Mouse (Mus musculus): ENCODE measurements around the gene Unc5b. TPM values are rescaled to one million over a fixed set of nuclear protein-coding genes. Genes with fewer than 3 reads are reported as not detected.
"Not testable (repeated sequence)": the region's sequence is repeated elsewhere in the genome, so short reads cannot be mapped to it uniquely, and the experiment has no call there.

Unc5b gene
- polyA plus RNA-seq (2015; fragmentation: Nextera tagmentation; extraction: Ambion mirVana), result 3.8 and 4.3 TPM in 2 replicates

GRCm38 (mm10) chr10:60831379-60831778 is at the start of gene Unc5b:
TSS of gene Unc5b (minus strand) at chr10:60831581.
- H3K36me3 ChIP-seq (ENCODE audit: insufficient read depth, low read length), result no peaks in the 10 kb centered on the region
- DNase-seq (ENCODE audit: low spot score) (peak; percentile 96), ATAC-seq (peak; percentile 98)
- H3K27me3 ChIP-seq (replicated peaks; ENCODE audit: insufficient read depth, low read length), result no peaks in the 10 kb centered on the region
- WGBS, result under 1% methylated on average over 38 of the region's 53 CpGs
- peak within 1 kb of the TSS; percentile 99 for H3K4me2 ChIP-seq (replicated peaks; ENCODE audit: low read depth, low read length)
- H3K4me3 ChIP-seq (ENCODE audit: low read depth, low read length), result peak within 1 kb of the TSS; percentile 65
- TF ChIP-seq CTCF (IDR thresholded peaks at IDR 0.05), result peak; percentile 73
- TF ChIP-seq EP300 (IDR thresholded peaks at IDR 0.05), result no peak
- H3K9me3 ChIP-seq (ENCODE audit: low read length), result no peaks in the 10 kb centered on the region
- H3K9ac ChIP-seq (replicated peaks; ENCODE audit: low read depth), result peak within 1 kb of the TSS; percentile 86
- peaks cover 29% of the 10 kb centered on the region for H3K4me1 ChIP-seq (ENCODE audit: insufficient read depth, low read depth, low read length)
- peak within 1 kb of the TSS; percentile 87 for H3K27ac ChIP-seq (ENCODE audit: low read length)

DNA sequence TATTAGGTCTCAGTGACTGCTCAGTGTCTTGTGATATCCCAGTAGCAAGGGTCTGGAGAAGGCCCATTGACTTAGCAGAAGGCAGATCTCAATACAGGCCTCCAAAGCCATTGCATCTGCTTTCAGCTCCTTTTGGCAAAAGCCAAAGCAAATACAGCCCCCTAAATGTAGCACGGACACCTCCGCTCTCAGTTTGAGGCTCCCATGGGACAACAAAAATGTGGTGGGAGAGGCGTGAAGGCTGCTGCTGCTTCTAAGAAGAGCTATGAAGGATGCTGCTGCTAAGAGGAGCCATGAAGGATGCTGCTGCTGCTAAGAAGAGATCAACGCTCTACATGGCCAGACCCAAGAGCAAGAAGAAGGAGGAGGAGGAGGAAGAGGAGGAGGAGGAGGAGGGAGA is 48.4 kb upstream of the Unc5b start:
- H3K9ac ChIP-seq (replicated peaks; ENCODE audit: low read depth), result no peak overlapping the region
- ATAC-seq (no peak), DNase-seq (ENCODE audit: low spot score) (no peak)
- no peak overlapping the region for H3K27ac ChIP-seq (ENCODE audit: low read length)
- H3K4me2 ChIP-seq (replicated peaks; ENCODE audit: low read depth, low read length), result no peak overlapping the region
- H3K36me3 ChIP-seq (ENCODE audit: insufficient read depth, low read length), result no peaks in the 10 kb centered on the region
- H3K9me3 ChIP-seq (ENCODE audit: low read length), result no peaks in the 10 kb centered on the region
- H3K4me3 ChIP-seq (ENCODE audit: low read depth, low read length), result no peak overlapping the region
- H3K4me1 ChIP-seq (ENCODE audit: insufficient read depth, low read depth, low read length), result no peaks in the 10 kb centered on the region
- H3K27me3 ChIP-seq (replicated peaks; ENCODE audit: insufficient read depth, low read length), result no peaks in the 10 kb centered on the region
- 78% methylated on average over 4 of the region's 4 CpGs for WGBS
- TF ChIP-seq CTCF (IDR thresholded peaks at IDR 0.05), result no peak
- TF ChIP-seq EP300 (IDR thresholded peaks at IDR 0.05), result no peak

DNA sequence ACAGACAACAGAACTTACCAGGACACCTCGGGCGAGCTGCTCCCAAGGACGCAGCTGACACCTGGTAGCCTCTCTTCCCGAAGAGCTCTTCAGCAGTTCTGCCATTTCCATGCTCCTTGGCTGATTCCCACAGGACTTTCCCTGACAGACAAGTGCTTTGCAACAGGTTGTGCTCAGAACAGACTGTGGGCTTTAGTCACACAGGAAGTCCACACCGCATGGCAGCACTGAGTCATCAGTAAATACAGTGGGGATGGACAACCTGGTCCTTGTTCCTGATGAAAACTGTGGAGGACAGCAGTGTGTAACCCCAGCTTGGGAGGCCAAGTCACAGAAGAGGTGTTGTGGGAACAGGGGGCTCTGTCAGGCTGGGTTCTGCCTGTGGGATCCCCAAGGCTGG is 45.7 kb upstream of the Unc5b start:
- Histone ChIP-seq H3K9ac (replicated peaks; ENCODE audit: low read depth) (no peak overlapping the region), H3K4me3 (ENCODE audit: low read depth, low read length) (no peak overlapping the region), H3K4me1 (ENCODE audit: insufficient read depth, low read depth, low read length) (no peaks in the 10 kb centered on the region), H3K27ac (ENCODE audit: low read length) (no peak overlapping the region), H3K9me3 (ENCODE audit: low read length) (no peaks in the 10 kb centered on the region), H3K36me3 (ENCODE audit: insufficient read depth, low read length) (no peaks in the 10 kb centered on the region), H3K27me3 (replicated peaks; ENCODE audit: insufficient read depth, low read length) (no peaks in the 10 kb centered on the region), H3K4me2 (replicated peaks; ENCODE audit: low read depth, low read length) (no peak overlapping the region)
- ATAC-seq (no peak), DNase-seq (ENCODE audit: low spot score) (no peak)
- 88% methylated on average over 5 of the region's 5 CpGs for WGBS
- no peak for TF ChIP-seq CTCF (IDR thresholded peaks at IDR 0.05)
- TF ChIP-seq EP300 (IDR thresholded peaks at IDR 0.05), result no peak

GRCm38 (mm10) chr10:60875011-60875410 is 43.6 kb upstream of the Unc5b start:
- no peaks in the 10 kb centered on the region for H3K4me1 ChIP-seq (ENCODE audit: insufficient read depth, low read depth, low read length)
- DNase-seq (ENCODE audit: low spot score), result no peak
- H3K9ac ChIP-seq (replicated peaks; ENCODE audit: low read depth), result no peak overlapping the region
- 93% methylated on average over 1 of the region's 1 CpGs for whole genome bisulfite sequencing
- no peaks in the 10 kb centered on the region for H3K9me3 ChIP-seq (ENCODE audit: low read length)
- no peak overlapping the region for H3K4me3 ChIP-seq (ENCODE audit: low read depth, low read length)
- no peak for TF ChIP-seq CTCF (IDR thresholded peaks at IDR 0.05)
- no peak for TF ChIP-seq EP300 (IDR thresholded peaks at IDR 0.05)
- ATAC-seq, result no peak
- no peaks in the 10 kb centered on the region for H3K27me3 ChIP-seq (replicated peaks; ENCODE audit: insufficient read depth, low read length)
- H3K4me2 ChIP-seq (replicated peaks; ENCODE audit: low read depth, low read length), result no peak overlapping the region
- no peaks in the 10 kb centered on the region for H3K36me3 ChIP-seq (ENCODE audit: insufficient read depth, low read length)
- no peak overlapping the region for H3K27ac ChIP-seq (ENCODE audit: low read length)

- no peaks in the 10 kb centered on the region for H3K9me3 ChIP-seq (ENCODE audit: low read length)
- H3K4me1 ChIP-seq (ENCODE audit: insufficient read depth, low read depth, low read length), result no peaks in the 10 kb centered on the region
- no peak for DNase-seq (ENCODE audit: low spot score)
- no peaks in the 10 kb centered on the region for H3K36me3 ChIP-seq (ENCODE audit: insufficient read depth, low read length)
- H3K27ac ChIP-seq (ENCODE audit: low read length), result no peak overlapping the region
- ATAC-seq, result no peak
- H3K4me3 ChIP-seq (ENCODE audit: low read depth, low read length), result no peak overlapping the region
- 83% methylated on average over 6 of the region's 6 CpGs for WGBS
- TF ChIP-seq CTCF (IDR thresholded peaks at IDR 0.05), result no peak
- TF ChIP-seq EP300 (IDR thresholded peaks at IDR 0.05), result no peak
- no peak overlapping the region for H3K4me2 ChIP-seq (replicated peaks; ENCODE audit: low read depth, low read length)
- no peaks in the 10 kb centered on the region for H3K27me3 ChIP-seq (replicated peaks; ENCODE audit: insufficient read depth, low read length)
- H3K9ac ChIP-seq (replicated peaks; ENCODE audit: low read depth), result no peak overlapping the region
Measured at GRCm38 (mm10) chr10:60863318-60863717, 31.9 kb upstream of the Unc5b start.

- ATAC-seq (no peak), DNase-seq (ENCODE audit: low spot score) (no peak)
- H3K4me1 ChIP-seq (ENCODE audit: insufficient read depth, low read depth, low read length), result no peaks in the 10 kb centered on the region
- H3K4me3 ChIP-seq (ENCODE audit: low read depth, low read length), result no peak overlapping the region
- no peak overlapping the region for H3K9ac ChIP-seq (replicated peaks; ENCODE audit: low read depth)
- H3K9me3 ChIP-seq (ENCODE audit: low read length), result no peaks in the 10 kb centered on the region
- no peak overlapping the region for H3K4me2 ChIP-seq (replicated peaks; ENCODE audit: low read depth, low read length)
- 57% methylated on average over 25 of the region's 25 CpGs for WGBS
- no peaks in the 10 kb centered on the region for H3K27me3 ChIP-seq (replicated peaks; ENCODE audit: insufficient read depth, low read length)
- H3K36me3 ChIP-seq (ENCODE audit: insufficient read depth, low read length), result no peaks in the 10 kb centered on the region
- H3K27ac ChIP-seq (ENCODE audit: low read length), result no peak overlapping the region
- TF ChIP-seq EP300 (IDR thresholded peaks at IDR 0.05), result no peak
- no peak for TF ChIP-seq CTCF (IDR thresholded peaks at IDR 0.05)
Measured at GRCm38 (mm10) chr10:60862477-60863293, 31.3 kb upstream of the Unc5b start.

- H3K4me3 ChIP-seq (ENCODE audit: low read depth, low read length); H3K4me1 ChIP-seq (ENCODE audit: insufficient read depth, low read depth, low read length); H3K9me3 ChIP-seq (ENCODE audit: low read length); H3K27me3 ChIP-seq (replicated peaks; ENCODE audit: insufficient read depth, low read length); H3K4me2 ChIP-seq (replicated peaks; ENCODE audit: low read depth, low read length); DNase-seq (ENCODE audit: low spot score); H3K27ac ChIP-seq (ENCODE audit: low read length); ATAC-seq; H3K9ac ChIP-seq (replicated peaks; ENCODE audit: low read depth); H3K36me3 ChIP-seq (ENCODE audit: insufficient read depth, low read length): not testable (repeated sequence)
Measured at GRCm38 (mm10) chr10:60845271-60845670, 13.9 kb upstream of the Unc5b start.

Data from lung, postnatal 0 days (tissue).